Mouse (Mus musculus): ENCODE measurements around the gene Krt88. TPM values are rescaled to one million over a fixed set of nuclear protein-coding genes. Genes with fewer than 3 reads are reported as not detected.

The Krt88 gene
- polyA plus RNA-seq (2012; rRNA removed; ENCODE audit: low replicate concordance) = 0.28 TPM in 1 of 2 replicates, not detected in the other

DNA sequence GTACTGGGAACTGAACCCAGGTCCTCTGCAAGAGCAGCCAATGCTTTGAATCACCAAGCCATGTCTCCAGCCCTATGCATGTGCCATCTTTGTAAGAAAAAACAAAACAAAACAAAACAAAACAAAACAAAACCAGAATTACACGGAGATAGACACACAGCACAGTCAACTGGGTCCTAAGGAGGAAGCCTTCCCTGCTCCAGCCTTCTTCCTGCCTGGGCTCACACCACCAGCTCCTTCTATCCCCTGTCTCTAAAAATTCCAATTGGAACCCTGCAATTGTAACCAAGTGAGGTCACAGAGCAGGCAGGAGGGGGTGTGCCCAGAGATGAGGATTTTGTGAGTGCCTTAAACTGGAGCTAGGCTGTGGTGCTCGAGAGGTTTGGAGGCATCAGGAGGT lies at the start of gene Krt88:
Krt88 (plus strand) TSS at position 301 of the 400 bp plus-strand sequence.

DNA sequence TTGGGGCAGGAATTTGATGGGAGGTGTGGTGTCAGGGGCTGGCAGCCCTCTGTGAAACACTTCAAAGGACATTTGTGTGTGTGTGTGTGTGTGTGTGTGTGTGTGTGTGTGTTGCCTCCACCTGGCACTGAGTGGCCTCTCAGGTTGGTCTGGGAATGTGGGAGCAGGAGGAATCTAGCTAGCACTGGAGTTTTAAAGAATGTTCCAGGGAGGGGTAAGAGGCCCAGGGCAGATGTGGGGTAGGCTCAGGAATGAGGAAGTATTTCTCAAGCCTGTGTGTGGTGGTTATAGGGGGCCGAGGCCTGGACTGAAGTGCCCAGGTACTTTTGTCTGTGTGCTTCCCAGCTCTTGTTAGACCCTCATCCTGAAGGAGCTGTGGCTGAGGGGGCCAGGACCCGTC lies 36.8 kb upstream of the Krt88 start, which contains the start of gene Krt7:
Krt7 (plus strand) TSS at position 269 of the 400 bp plus-strand sequence.

DNA sequence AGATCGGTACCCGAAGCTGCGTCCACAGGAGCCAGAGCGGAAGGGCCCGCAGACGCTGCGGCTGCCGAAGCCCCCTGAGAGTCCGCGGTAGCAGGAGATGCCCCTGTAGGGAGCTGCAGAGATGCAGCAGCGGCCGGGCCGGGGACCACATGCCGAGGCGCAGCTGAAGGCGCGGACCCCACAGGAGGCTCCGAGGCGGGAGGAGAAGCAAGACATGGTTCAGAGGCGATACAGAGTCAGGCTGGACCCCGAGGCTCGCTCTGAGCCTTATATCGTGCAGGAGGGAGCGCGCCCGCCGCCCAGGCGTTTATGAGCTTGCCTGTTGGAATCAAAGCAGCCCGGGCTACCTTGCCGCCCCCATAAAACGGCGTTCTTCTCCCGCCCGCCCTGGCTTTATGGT lies 9.0 kb upstream of the Krt88 start, which contains the start of gene Krt87:
Krt87 (minus strand) TSS at position 250 of the 400 bp plus-strand sequence.

DNA sequence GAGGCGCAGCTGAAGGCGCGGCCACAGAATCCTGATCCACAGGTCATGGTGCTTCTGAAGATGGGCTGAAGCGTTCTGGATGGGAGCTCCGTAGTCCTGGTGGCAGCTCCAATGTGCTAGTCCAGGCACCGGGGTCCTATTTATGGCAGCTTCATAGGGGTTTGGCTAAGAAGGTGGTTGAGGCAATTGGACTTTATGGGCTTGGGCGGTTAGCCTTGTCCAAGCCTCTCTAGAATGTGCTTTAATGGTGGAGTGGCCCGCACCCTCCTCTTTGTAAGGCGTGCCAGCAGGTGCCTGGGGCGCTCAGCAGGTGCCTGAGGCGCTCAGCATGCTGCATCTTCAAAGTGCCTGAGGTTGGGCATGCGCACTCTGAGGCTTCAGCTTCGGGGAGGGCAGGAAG lies 16.1 kb downstream of the Krt88 start, which contains the start of gene Krt81:
Krt81 (minus strand) TSS at position 101 of the 400 bp plus-strand sequence.

DNA sequence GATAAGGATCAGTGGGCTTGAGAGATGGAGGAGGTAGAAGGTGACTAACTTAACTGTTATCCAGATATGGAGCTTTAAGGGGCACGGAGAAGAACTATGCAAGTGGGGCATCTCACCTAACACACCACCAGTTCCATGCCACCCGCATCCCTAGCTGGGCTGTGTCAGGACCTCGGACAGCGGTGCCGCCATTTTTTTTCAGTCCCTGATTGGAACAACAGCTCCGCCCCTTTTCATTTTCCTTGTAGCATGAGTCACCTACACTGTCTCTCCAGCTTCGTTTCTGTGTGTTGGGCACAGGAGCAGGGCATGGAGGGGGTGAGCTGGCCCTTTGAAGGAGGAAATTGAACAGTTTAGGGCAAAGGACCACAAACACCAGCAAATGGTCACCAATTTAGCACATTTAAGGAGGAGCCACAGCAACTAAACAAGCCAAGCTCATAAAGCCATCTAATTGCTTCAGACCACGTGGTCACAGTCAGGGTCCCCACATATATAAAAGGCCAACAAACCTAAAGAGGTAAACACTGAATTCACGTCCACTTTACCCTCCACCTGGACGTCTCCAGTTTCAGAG lies 25.5 kb downstream of the Krt88 start, which contains the start of gene Krt86:
Krt86 (plus strand) TSS at position 527 of the 577 bp plus-strand sequence.

DNA sequence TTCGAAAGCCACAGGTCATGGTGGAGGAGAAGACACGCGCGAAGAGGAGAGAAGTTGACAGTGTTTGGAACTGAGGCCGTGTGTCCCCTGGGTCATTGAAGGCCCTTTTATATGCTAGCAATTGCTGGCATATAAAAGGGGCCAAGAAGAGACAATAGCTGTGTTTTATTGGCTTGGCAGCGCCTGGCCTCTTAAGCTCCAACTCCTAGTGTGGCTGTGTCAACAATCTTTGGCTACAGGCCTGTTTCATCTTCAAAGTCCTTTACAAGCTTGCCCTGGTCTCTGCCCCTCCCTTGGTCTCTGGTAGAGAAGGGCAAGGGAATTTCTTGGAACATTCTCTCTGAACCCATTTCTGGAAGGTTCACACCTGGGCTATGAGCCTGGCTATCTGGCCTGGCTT lies 43.9 kb downstream of the Krt88 start, which contains the start of gene Krt83:
Krt83 (minus strand) TSS at position 82 of the 400 bp plus-strand sequence.

Other genes with a start within 250 kb of the Krt88 start
- 11.1 and 12.9 TPM in 2 replicates for gene Grasp, start 223.6 kb upstream of the Krt88 start, polyA plus RNA-seq (2012; rRNA removed; ENCODE audit: low replicate concordance)
- 7.1 and 11.9 TPM in 2 replicates for gene Nr4a1, start 193.5 kb upstream of the Krt88 start, polyA plus RNA-seq (2012; rRNA removed; ENCODE audit: low replicate concordance)
- gene Atg101, start 163.5 kb upstream of the Krt88 start, polyA plus RNA-seq (2012; rRNA removed; ENCODE audit: low replicate concordance) = 23.4 and 25.2 TPM in 2 replicates
- 0.07 and 0.27 TPM in 2 replicates for gene 6030408B16Rik, start 154.5 kb upstream of the Krt88 start, polyA plus RNA-seq (2012; rRNA removed; ENCODE audit: low replicate concordance)
- 0.53 and 2.5 TPM in 2 replicates for gene Krt80, start 77.6 kb upstream of the Krt88 start, polyA plus RNA-seq (2012; rRNA removed; ENCODE audit: low replicate concordance)
- 24.5 and 50.1 TPM in 2 replicates for gene Krt7, start 36.7 kb upstream of the Krt88 start, polyA plus RNA-seq (2012; rRNA removed; ENCODE audit: low replicate concordance)
- gene Krt87, start 8.9 kb upstream of the Krt88 start, polyA plus RNA-seq (2012; rRNA removed; ENCODE audit: low replicate concordance) = 0.51 TPM in 1 of 2 replicates, not detected in the other
- not detected in 2 replicates for gene Krt81, start 16.0 kb downstream of the Krt88 start, polyA plus RNA-seq (2012; rRNA removed; ENCODE audit: low replicate concordance)
- gene Krt86, start 25.7 kb downstream of the Krt88 start, polyA plus RNA-seq (2012; rRNA removed; ENCODE audit: low replicate concordance) = not detected in 2 replicates
- 0.07 TPM in 1 of 2 replicates, not detected in the other for gene Krt83, start 43.8 kb downstream of the Krt88 start, polyA plus RNA-seq (2012; rRNA removed; ENCODE audit: low replicate concordance)
- not detected in 2 replicates for gene Gm49425, start 69.5 kb downstream of the Krt88 start, polyA plus RNA-seq (2012; rRNA removed; ENCODE audit: low replicate concordance)
- gene Krt84, start 85.1 kb downstream of the Krt88 start, polyA plus RNA-seq (2012; rRNA removed; ENCODE audit: low replicate concordance) = not detected in 2 replicates
- not detected in 2 replicates for gene Krt82, start 102.9 kb downstream of the Krt88 start, polyA plus RNA-seq (2012; rRNA removed; ENCODE audit: low replicate concordance)
- gene Krt90, start 115.2 kb downstream of the Krt88 start, polyA plus RNA-seq (2012; rRNA removed; ENCODE audit: low replicate concordance) = not detected in 2 replicates
- gene Krt75, start 126.2 kb downstream of the Krt88 start, polyA plus RNA-seq (2012; rRNA removed; ENCODE audit: low replicate concordance) = not detected in 2 replicates
- gene Gm5414, start 180.4 kb downstream of the Krt88 start, polyA plus RNA-seq (2012; rRNA removed; ENCODE audit: low replicate concordance) = not detected in 2 replicates
- gene Gm5478, start 199.6 kb downstream of the Krt88 start, polyA plus RNA-seq (2012; rRNA removed; ENCODE audit: low replicate concordance) = not detected in 2 replicates
- not detected in 2 replicates for gene Krt6b, start 232.5 kb downstream of the Krt88 start, polyA plus RNA-seq (2012; rRNA removed; ENCODE audit: low replicate concordance)
- not detected in 2 replicates for gene Krt6a, start 246.6 kb downstream of the Krt88 start, polyA plus RNA-seq (2012; rRNA removed; ENCODE audit: low replicate concordance)

All from duodenum, adult 2 months (tissue).